Mouse (Mus musculus) CD4-positive helper T cell, adult 2 months (primary cell): ENCODE results near the gene Zfp59.
"Not testable (repeated sequence)": the region's sequence is repeated elsewhere in the genome, so short reads cannot be mapped to it uniquely, and the experiment has no call there.

Experiments used
- DNase-seq: peaks from one replicate; pipeline ENCODE4 v3.0.0-alpha.2; 2012; ENCODE audit warnings: low read depth, missing footprints, low spot score

The Zfp59 gene

DNA sequence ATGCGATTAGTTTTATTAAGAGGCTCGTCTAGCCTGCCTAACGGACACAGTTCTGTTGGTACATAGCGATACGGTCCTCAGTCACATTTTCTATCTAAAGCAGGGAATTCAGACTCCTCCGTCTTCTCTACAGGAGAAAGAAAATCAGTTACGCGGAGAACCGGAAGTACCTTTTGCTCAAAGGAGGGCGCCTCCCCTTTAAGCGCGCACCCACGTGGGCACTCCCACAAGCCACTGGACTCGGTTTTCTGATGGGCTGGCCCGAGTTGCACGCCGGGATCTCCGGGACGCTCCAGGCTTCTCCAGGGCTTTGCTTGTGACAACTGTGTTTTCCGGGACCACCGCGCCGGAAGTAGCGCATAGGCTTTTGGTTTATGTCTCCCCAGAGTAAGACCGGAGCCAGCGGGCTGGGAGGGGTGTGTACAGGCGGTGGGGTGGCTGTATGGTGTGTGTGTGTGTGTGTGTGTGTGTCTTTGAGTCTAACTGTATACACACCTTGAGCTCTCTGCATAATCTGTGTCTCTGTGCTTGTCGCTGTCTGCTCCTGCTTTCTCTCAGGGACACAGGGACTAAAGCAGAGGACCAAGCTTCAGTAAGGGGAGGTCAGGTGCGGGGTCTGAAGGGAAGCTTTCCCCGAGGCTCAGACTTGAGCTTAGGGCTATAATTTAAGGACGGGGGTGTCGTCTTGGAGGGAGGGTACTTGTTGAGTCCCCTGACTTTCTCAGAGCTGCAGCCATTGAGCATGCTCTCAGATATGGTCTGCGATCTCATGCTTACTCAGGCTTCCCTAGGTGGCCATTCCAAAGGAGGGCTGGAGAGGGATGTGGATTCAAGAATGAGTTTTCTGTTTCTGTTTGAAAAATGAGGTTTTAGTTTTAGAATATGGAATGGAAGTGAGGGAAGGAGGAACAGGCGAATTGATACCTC is at the start of gene Zfp59:
Gene Zfp59 (plus strand): TSS at position 285 of the 927 bp plus-strand sequence.
- DNase-seq = peak; percentile 83

DNA sequence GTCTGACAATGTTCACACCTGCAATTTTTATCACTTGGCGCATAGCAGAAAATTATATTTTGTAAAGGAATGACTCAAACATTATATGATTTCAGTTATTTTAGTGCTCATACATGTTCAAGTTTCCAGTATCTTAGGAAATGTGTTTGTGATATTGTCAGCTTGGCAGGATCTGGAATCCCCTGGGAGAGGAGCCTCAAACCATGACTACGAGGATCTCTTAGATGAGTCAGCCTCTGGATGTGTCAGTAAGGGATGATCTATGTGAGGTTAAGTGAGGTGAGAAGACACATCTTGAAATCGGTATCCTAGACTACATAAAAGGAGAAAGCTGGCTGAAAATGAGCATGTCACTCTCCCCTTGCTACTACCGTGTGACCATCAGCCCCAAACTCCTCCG is 49.1 kb upstream of the Zfp59 start:
- DNase-seq = no peak

DNA sequence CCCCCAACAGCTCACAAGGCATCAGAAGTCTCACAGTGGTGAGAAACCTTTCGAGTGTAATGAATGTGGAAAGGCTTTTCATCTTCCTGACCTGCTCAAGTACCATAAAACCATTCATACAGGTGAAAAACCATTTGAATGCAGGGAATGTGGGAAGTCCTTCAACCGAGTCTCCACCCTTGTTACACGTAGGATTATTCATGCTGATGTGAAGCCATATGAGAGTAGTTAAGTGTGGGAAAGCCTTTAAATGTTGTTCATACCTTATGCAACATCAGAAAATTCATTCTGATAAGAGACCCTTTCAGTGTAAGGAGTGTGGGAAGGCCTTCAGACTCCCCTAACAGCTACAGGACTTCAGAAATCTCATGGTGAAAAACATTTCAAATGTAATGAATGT is 44.5 kb upstream of the Zfp59 start:
- DNase-seq = not testable (repeated sequence)

DNA sequence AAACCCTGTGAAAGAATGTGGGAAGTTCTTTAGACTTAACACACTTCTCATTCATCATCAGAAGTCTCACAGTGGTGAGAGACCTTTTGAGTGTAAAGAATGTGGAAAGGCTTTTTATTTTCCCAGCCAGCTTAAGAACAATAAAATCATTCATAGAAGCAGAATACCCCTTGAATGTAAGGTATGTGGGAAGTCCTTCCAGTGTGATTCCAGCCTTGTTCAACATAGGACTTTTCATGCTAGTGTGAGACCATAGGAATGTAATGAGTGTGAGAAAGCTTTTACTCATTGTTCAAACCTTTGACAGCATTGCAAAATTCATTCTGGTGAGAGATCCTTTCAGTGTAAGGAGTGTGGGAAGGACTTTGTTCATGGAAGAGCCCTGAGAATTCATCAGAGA is 43.8 kb upstream of the Zfp59 start:
- DNase-seq = no peak

DNA sequence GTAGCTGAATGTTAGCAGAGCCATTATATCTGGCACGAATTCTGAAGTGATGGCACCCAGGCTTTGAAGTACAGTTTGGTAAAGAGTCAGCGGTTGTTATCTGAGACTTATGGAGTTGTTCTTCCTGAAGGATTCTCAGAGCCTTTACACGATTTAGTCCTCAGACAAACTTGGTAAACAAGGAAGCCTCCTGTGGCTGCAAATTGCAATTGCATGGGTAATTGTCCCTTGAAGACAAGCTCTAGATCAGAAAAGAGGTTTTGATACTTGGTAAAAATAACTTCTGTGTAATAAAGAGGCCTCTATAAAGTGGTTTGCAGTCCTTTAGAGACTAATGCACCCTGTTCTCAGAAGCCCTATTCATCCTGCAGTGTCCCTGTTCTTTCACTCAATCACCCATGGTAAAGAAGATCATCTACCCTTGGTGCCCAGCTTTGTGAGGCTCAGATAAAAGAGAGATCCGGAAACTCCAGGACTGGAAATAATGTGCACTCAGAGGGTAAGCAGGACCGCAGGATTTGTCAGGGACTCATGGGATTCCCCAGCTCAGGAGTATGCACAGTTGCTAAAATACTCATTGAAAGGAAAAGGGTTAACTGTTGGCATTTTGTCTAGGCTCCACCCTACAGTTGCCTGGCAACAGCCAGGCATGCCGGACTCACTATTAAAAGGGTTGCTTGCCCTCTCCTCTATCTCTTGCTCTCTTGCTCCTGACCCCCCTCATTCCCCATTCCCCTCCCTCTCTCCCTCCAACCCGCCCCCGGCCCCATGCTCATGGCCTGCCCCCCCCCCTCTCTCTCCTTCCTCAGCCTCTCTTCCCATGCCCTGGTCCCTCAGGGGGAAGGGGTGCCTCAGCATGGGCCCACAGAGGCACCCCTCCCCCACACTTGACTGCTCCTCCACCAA is 40.2 kb upstream of the Zfp59 start:
- DNase-seq = no peak

DNA sequence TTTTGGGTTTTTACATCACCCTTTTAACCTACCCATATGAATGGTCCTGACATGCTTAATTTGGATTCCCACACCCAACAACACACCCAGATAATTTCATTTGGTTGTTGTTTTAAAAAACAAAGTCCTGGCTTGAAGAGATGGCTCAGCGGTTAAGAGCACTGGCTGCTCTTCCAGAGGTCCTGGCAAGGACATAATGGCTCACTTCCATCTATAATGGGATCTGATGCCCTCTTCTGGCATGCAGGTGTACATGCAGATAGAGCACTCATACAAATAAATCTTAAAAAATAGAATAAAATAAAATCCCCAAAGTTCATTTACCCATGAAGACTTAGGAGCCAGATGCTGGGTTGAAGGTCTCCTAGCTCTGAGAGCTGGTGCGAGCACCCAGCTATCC is 37.3 kb upstream of the Zfp59 start:
- no peak for DNase-seq

DNA sequence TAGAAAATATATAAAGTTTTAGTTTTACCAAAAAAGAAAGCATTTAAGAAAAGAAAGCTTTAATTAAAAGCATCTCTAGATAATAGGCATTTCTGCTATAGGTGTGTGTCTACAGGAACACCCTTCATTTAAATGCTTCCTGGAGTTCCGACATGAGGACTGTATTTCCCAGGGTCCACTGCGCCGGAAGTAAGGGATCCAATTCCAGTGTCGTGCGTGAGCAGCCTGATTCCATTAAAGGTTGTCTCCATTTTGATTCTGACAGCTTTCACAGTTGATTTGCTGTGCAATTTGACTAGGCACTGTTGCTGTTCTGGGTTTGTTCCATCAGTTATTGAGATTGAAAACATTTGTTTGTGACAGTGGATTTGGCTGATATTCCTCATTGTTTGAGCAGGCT is 35.4 kb upstream of the Zfp59 start:
- DNase-seq = no peak

DNA sequence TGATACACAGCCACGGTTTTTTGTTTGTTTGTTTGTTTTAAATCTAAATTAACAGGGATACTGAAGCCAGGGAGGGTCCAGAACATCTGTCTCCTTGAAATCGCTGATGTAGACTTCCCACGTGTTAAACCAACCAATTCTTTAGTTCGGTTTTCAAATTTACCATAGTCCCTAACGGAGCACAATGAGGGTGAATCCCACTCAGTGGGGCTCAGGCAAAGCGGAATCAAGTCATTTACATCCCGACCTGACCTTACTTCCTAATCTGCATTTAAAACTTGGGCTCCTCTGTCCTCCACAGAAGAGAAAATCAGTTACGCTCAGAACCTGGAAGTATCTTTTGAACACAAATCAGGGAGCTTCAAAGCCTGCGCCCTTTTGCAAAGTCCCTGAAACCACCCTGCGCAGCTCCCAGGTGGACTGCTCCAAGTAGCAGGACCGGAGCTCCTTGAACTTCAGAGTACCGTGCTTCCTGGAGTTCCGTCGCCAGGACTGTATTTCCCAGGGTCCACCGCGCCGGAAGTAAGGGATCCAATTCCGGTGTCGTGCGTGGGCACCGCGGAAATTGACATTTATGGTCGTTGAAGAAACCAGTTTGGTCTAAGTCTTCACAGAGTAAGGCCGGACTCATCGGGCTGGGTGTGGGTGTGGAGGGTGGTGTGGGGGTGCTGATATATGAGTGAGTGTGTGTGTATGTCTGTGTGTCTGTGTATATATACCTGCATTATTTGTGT is 33.9 kb upstream of the Zfp59 start:
- peak; percentile 79 for DNase-seq

DNA sequence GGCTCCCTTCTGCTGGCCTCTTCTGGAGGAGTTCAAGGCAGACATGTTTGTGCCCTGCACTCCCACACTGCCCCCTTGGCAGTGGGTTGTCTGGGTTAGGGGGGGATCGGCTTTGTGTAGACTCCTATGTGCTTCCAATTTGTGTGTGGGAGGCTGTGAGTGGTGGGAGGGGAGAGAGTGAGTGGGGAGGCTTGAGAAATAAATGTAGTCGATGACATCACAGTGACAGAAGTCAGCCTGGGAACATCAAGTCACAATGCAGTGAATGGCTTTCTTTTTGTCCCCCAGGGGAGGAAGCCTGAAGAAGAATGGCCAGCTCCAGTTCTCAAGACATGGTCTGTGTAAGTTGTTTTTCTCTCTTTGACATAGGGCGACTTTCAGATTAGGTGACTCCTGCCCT is 31.5 kb upstream of the Zfp59 start, which contains the start of gene Zfp626:
Gene Zfp626 (plus strand): TSS at position 301 of the 400 bp plus-strand sequence.
- DNase-seq = not testable (repeated sequence)

DNA sequence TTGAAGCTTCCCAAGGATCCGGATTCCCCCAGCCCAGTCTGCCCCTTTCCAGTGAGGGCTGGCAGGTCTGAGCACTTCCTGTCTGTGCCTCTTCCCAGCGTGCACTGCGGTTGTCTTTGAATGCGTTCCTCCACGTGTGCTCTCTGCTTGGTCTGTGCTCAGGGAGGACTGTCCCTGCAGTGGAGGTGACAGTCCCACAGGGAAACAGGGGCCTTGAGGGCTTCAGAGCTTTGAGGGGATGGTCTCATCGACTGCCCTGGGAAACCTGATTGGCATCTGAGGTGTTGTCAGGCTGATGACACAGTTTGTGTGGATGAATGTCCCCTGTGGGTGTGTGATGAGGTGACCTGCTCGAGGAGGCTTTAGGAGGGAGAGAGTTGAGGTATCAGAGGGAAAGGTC is 31.1 kb upstream of the Zfp59 start:
- not testable (repeated sequence) for DNase-seq

DNA sequence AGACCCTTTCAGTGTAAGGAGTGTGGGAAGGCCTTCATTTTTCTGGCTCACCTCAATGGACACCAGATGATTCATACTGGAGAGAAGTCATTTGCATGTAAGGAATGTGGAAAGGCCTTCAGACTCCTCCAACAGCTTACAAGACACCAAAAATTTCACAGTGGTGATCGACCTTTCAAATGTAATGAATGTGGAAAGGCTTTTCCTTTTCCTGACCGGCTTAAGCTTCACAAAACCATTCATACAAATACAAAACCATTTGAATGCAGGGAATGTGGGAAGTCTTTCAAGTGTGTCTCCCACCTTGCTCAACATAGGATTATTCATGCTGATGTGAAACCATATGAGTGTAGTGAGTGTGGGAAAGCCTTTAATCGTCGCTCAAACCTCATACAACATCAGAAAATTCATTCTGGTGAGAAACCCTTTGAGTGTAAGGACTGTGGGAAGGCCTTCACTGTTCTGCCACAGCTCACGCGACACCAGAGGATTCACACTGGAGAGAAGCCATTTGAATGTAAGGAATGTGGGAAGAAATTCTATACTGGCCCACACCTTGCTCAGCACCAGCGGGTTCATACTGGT is 19.8 kb upstream of the Zfp59 start:
- DNase-seq = no peak

DNA sequence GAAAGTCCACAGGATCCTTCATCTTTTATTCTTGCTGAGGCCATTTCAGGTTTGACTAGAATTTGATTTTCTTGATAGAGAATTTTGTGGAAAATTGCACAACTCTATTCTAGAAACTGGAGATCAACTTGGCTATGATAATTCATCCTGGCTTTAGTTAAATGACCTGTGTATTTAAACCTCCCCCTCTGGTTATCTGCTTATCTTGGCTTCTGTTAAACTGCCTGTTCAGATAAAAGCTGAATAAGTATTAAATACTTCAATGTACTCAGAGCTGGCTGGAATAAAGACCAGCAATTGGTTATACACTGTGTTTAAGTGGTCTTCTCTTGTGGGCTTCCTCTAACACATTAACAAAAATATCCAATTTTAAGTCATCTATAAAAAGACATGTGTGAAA is 15.8 kb upstream of the Zfp59 start:
- no peak for DNase-seq

DNA sequence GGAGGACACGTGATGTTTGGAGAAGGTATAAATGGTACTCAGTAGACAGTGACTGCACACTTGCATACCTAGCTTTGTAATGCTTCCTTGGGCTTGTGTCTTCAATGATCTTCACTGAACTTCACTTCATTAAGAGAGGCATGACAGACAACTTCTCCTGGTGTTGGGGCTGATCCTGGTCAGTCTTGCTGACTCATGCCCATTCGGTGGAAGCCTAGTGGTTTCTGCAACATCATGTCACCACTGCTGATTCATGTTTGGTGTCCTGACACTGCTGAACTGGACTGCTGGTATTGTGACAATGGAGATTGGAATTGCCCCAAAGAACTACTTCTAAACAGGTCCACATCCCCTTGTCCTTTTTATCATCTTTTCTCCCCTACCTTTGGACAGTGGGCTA is 4.3 kb upstream of the Zfp59 start:
- no peak for DNase-seq

DNA sequence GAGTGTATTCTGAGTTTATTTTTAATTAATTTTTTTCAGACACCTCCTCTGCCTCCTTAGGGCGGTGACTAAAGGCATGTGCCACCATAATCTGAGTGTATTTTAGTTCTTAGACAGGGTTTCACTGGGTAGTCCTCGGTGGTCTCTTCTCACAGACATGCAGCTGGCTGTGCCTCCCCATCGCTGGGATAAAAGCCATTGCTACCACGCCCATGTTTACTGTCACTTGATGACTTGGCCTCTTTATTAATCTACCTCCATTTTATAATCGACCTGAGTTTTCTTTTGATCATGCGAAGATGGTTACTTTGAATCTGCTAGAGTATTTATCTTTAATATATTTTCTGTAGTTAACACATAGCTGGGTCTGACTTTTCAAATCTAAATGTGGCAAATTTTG is 511 bp upstream of the Zfp59 start:
- peak; percentile 9 for DNase-seq

DNA sequence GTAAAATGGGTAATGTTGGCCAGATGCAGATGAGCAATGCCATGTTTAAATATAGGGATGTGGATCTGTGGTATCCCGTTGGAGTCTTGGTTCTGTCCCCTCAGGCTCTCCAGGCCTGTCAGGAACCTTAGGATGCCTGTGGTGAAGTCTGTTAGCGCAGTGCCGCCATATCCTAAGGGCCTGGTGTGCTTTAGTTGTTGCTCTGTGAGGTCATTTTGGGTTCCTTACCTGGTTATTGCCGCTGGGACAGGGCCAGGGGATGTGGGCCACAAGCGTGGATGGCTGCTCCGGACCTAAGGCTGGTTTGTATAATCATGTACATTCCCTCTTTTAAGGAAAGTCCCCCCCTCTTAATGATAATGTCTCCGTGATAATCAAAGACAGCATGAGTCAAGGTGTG is 1.2 kb downstream of the Zfp59 start:
- no peak for DNase-seq

DNA sequence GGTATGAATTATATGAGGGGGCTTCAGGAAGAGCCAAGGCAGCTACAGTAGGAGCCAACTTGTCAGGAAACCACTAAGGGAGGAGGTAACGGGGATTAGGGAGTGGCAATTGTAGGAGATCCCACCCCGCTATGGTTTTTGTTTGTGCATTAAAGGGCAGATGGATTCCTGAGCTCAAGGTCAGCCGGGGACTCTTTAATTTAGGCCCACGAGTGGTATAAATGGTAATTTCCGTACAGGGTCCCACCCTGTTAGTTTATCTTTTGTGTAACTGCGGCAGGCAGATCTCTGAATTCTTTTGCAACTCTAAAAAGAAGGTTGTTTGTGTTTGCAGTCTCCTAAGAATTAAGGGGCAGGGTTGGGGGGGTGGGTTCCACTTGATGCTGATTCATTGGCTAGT is 1.7 kb downstream of the Zfp59 start:
- DNase-seq = no peak

DNA sequence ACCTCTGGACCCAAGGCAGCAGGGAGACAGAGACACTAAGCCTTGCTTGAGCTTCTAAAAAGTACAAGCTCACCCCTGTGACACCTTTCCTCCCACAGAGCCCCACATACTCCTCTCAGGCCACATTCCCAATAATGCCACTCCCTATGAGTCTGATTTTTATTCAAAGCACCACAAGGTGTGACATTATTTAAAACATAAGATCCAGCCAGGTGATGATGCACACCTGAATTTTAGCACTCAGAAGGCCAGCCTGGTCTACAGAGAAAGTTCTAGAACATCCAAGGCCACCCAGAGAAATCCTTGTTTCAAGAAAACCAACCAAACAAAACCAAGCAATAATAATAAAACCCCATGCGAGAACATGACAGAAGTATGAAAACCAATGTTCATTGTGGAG is 18.8 kb downstream of the Zfp59 start, which contains the start of gene Zfp607a:
Gene Zfp607a (plus strand): TSS at position 301 of the 400 bp plus-strand sequence.
- DNase-seq = no peak

DNA sequence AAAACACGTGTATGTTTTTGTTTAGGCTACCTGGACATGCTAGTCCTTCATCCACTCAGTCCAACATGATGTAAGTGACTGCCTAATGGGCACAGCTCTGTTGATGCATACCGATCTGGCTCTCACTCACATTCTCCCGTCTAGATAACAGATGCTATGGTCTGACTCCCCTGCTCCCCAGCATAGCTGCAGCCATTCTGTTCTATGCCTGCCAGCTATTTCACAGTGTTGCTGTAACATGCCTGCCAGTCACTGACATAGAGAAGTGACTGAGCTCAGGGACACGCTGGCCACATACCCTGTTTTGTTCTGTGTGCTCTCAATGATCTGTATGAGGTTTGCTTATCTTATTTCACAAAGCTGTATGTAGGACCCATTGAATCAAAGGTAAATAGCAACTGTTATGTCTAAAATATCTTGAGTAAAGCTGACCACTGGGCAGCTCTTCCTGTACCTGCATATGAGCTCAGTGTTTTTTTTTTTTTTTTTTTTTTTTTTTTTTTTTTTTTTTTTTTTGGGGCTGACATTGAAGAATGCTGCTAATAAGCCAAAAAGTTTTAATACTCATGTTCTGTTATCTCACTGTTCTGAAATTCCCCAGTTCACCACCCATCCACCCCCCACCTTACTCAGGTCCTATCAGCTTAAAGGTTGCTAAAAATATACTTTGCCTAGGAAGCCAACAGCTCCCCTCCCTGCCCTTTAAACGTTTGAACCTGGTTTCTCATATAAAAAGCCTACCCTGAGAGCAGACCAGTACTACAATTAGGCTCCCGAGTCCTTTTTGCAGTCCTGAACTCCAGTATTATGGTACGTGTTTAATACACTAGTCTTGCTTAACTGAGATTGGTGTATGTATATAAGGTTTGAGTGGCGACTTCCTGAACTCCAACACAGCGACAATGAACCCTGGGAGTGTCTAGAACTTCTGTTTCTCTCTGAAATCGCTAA is 21.2 kb downstream of the Zfp59 start:
- no peak for DNase-seq

DNA sequence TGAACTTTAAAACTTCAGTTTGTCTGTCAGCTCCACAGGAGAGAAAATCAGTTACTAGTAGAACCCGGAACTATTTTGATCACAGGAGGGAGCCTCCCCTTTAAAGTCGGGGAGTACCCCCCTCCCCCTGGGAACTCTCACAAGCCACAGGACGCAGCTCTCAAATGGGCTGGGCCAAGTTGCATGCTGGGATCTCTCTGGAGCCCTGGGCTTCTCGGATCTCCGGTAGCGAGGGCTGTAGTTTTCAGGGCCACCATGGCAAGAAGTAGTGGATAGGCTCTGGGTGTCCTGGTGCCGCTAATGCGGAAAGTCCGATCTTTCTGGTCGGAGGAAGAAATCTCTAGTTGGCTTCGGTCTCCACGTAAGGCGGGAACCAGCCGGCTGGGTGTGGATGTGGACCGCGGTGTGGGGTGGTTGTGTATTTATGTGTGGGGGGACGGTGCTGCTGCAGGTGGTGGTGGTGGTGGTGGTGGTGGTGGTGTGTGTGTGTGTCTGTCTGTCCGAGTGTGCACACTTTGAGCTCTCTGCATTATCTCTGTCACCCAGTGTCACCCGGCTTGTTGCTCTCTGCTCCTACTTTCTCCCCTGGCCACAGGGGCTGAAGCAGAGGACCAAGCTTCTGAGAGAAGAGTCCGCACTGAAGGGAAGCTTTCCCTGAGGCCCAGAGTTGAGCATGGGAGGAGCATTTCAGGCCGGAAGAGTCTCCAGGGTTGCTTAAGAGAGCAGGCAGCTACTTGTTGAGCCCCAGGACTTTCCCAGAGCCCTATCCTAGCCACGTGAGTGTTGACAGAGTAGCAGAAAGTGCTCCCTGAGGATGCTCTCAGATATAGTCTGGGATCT is 22.2 kb downstream of the Zfp59 start:
- DNase-seq = peak; percentile 88
